Mouse (Mus musculus) myocyte (in vitro differentiated cells): ENCODE data around the gene Pold2. TPM values are rescaled to one million over a fixed set of nuclear protein-coding genes. Genes with fewer than 3 reads are reported as not detected.

Experiments
- H3K27me3 ChIP-seq: one replicate; pipeline ENCODE4 v1.6.1; 2011; ENCODE audit not compliant: control insufficient read depth, insufficient read depth, insufficient read length
- H3K36me3 ChIP-seq: one replicate; pipeline ENCODE4 v1.6.1; 2011; ENCODE audit not compliant: control insufficient read depth, insufficient read depth
- H3K4me2 ChIP-seq: one replicate; pipeline ENCODE4 v1.6.1; 2011; ENCODE audit warnings: low read depth, control low read depth
- H3K4me3 ChIP-seq: one replicate; pipeline ENCODE4 v1.5.1; 2011; ENCODE audit warnings: mild to moderate bottlenecking, control low read depth, moderate library complexity
- H3K79me2 ChIP-seq: one replicate; pipeline ENCODE4 v1.6.1; 2011; ENCODE audit not compliant: control insufficient read depth, insufficient read depth
- H3ac ChIP-seq: one replicate; pipeline ENCODE4 v1.6.1; 2011; ENCODE audit not compliant: control insufficient read depth, insufficient read length
- CEBPB ChIP-seq: IDR thresholded peaks from 2 replicates; pipeline ENCODE4 v1.6.1; 2011; ENCODE audit warnings: mild to moderate bottlenecking, moderate library complexity; ENCODE audit not compliant: poor library complexity, insufficient read depth, severe bottlenecking
- E2F4 ChIP-seq: IDR thresholded peaks from one replicate; pipeline ENCODE4 v1.6.1; 2011; ENCODE audit warnings: mild to moderate bottlenecking, control low read depth, moderate library complexity; ENCODE audit not compliant: insufficient read depth
- MAX ChIP-seq: IDR thresholded peaks from one replicate; pipeline ENCODE4 v1.6.1; 2011; ENCODE audit warnings: low read depth, mild to moderate bottlenecking, control low read depth
- MYOD1 ChIP-seq, 3 experiments: IDR thresholded peaks; one replicate each; pipeline ENCODE4 v1.6.1; 2011; ENCODE audit warnings: control low read depth in 2 of 3, low read depth in 2 of 3, mild to moderate bottlenecking in 2 of 3, moderate library complexity in 1 of 3; ENCODE audit not compliant: insufficient read length in 2 of 3, control insufficient read depth in 1 of 3
- MYOG ChIP-seq, 3 experiments: IDR thresholded peaks; one replicate each; pipeline ENCODE4 v1.6.1; 2011; ENCODE audit warnings: control low read depth in 2 of 3, low read depth in 2 of 3, mild to moderate bottlenecking in 2 of 3; ENCODE audit not compliant: insufficient read length in 2 of 3, control insufficient read depth in 1 of 3, insufficient read depth in 1 of 3
- POLR2A ChIP-seq: IDR thresholded peaks from one replicate; pipeline ENCODE4 v1.6.1; 2011; ENCODE audit warnings: low read depth, mild to moderate bottlenecking, control low read depth, moderate library complexity; ENCODE audit not compliant: insufficient read length
- POLR2AphosphoS2 ChIP-seq: IDR thresholded peaks from one replicate; pipeline ENCODE4 v1.6.1; 2011; ENCODE audit warnings: low read depth, control low read depth; ENCODE audit not compliant: insufficient read length
- REST ChIP-seq: IDR thresholded peaks from one replicate; pipeline ENCODE4 v1.6.1; 2011; ENCODE audit warnings: mild to moderate bottlenecking, control low read depth, moderate library complexity; ENCODE audit not compliant: insufficient read depth, insufficient read length
- SRF ChIP-seq: IDR thresholded peaks from one replicate; pipeline ENCODE4 v1.6.1; 2011; ENCODE audit warnings: low read depth; ENCODE audit not compliant: control insufficient read depth, insufficient read length
- TCF12 ChIP-seq: IDR thresholded peaks from one replicate; pipeline ENCODE4 v1.6.1; 2011; ENCODE audit warnings: mild to moderate bottlenecking, control low read depth; ENCODE audit not compliant: poor library complexity, insufficient read depth, severe bottlenecking
- TCF3 ChIP-seq: IDR thresholded peaks from one replicate; pipeline ENCODE4 v1.6.1; 2011; ENCODE audit warnings: low read depth, control low read depth; ENCODE audit not compliant: insufficient read length
- USF1 ChIP-seq: IDR thresholded peaks from one replicate; pipeline ENCODE4 v1.6.1; 2011; ENCODE audit warnings: low read depth, mild to moderate bottlenecking, control low read depth, moderate library complexity
- polyA plus RNA-seq: library from polyadenylated mRNA; unstranded; fragments of >200 nt; fragmentation: generic; extraction: Trizol; gene quantifications from one replicate; pipeline ENCODE4 v1.2.1, GENCODE M21; 2012; ENCODE audit warnings: missing spikeins

Gene Pold2
- polyA plus RNA-seq, 1 experiment: 101 TPM

DNA sequence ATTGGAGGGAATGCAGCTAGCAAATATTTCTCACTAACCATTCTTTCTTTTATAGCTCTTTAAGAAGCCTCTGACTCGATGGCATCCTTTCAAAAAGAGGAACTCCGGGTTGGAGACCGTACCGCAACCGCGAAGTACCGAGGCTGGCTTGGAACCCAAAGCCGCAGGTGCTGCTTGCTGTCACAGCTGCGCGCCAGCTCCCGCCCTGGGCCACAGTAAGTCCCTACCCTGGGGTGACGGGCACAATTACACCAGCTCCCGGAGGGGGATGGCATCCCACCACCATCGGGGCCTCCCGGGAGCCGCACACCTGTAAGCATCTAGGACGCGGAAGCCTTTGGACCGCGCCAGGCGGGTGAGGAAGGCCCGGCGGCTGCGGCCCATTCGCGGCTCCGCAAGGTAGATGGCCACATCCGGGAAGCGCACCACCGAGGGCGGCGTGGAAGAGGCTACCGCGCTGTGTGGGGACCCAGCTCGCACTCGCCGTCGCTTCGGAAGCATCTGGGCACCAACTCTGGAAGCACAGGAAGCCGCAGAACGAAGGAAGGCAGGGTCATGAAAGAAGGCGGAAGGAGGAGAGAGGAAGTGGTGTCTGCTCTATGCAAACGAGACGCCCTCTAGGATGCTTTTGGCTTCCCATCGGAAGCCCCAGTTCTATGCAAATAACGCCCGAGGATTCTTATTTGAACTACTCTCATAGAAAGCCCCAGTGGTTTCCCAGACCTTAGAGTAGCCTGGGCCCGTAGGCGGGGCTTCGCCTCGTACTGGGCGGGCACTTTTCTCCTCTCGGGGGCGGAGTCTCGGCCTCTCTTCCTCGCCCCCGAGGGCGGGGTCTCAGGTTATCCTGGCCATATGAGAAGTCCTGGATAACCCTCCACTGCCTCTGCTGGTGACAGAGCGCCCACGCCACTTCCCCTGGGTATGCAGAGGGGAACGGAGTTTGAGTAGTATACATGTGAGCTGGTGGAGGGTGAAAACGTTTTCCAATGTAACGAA is 40.5 kb downstream of the Pold2 start, which contains the start of gene Polm:
TSS of gene Polm (minus strand) at position 766 of the 996 bp plus-strand sequence.
- Histone ChIP-seq H3K27me3 (no peaks in the 10 kb centered on the region), H3K36me3 (no peaks in the 10 kb centered on the region), H3ac (peak within 1 kb of the TSS; percentile 3), H3K4me2 (peak within 1 kb of the TSS; percentile 83), H3K79me2 (no peaks in the 10 kb centered on the region), H3K4me3 (peak within 1 kb of the TSS; percentile 37)
- TF ChIP-seq E2F4 (no peak), POLR2A (peak; percentile 75), MAX (no peak), SRF (no peak), MYOD1 (IDR thresholded peaks at IDR 0.05; ENCODE audit: control insufficient read depth in 1 of 3, insufficient read length in 2 of 3, low read depth in 2 of 3) (peak in 2 of 3 experiments; percentile 72), CEBPB (no peak), REST (no peak), POLR2AphosphoS2 (peak; percentile 33), MYOG (IDR thresholded peaks at IDR 0.05; ENCODE audit: control insufficient read depth in 1 of 3, insufficient read depth in 1 of 3, insufficient read length in 2 of 3, low read depth in 2 of 3) (peak; percentile 8 to 82 (median 74)), TCF12 (no peak), TCF3 (no peak), USF1 (no peak)

DNA sequence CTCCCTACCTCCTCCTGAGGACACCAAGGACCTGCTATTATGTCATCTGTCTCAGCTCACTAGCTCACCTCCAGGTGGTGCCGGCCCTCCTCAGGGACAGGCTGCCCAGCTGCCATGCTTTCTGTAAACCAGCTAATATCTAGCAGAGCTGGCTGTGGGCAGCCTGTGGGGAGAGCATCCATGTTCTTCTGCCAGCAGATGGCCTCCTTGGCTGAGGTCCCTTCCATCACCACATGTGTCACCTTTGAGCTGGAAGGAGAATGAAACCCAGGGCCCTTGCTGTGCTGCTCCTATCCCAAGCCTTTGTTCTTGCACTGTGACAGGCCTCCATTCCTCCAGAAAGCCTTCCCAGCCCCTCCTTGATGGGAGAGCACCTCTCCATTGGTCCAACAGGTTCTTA is 42.0 kb downstream of the Pold2 start:
- Histone ChIP-seq H3K79me2 (no peaks in the 10 kb centered on the region), H3K4me2 (peak overlapping the region; percentile 83), H3ac (no peak overlapping the region), H3K36me3 (no peaks in the 10 kb centered on the region), H3K27me3 (no peaks in the 10 kb centered on the region), H3K4me3 (no peak overlapping the region)
- TF ChIP-seq TCF12: no peak
- peak in 1 of 3 experiments; percentile 49 for TF ChIP-seq MYOG (IDR thresholded peaks at IDR 0.05; ENCODE audit: control insufficient read depth in 1 of 3, insufficient read depth in 1 of 3, insufficient read length in 2 of 3, low read depth in 2 of 3)
- peak in 1 of 3 experiments; percentile 52 for TF ChIP-seq MYOD1 (IDR thresholded peaks at IDR 0.05; ENCODE audit: control insufficient read depth in 1 of 3, insufficient read length in 2 of 3, low read depth in 2 of 3)

DNA sequence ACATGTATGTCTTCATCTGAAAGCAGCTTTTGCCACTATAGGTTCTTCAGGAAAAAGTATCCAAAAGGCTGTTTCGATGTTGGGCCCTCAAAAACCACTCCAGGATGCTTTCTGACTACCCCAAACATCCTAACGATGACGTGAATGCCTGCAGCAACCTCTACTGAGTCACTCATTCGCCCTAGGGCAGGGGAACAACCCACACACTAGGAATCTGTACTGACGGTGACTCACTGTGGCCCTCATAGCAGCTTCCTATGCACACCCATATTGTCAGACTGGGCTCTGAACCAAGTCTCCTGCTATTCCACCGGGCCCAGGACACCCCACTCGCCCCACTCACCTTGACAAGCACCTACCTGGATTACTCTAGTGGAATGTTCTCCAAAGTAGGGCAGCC is 43.0 kb downstream of the Pold2 start:
- Histone ChIP-seq H3K27me3 (no peaks in the 10 kb centered on the region), H3K4me3 (no peak overlapping the region), H3K36me3 (no peaks in the 10 kb centered on the region), H3ac (no peak overlapping the region), H3K4me2 (peak overlapping the region; percentile 26), H3K79me2 (no peaks in the 10 kb centered on the region)
- TF ChIP-seq POLR2AphosphoS2 (no peak), E2F4 (no peak), SRF (no peak), USF1 (no peak), MYOG (IDR thresholded peaks at IDR 0.05; ENCODE audit: control insufficient read depth in 1 of 3, insufficient read depth in 1 of 3, insufficient read length in 2 of 3, low read depth in 2 of 3) (no peak), TCF3 (no peak), MYOD1 (IDR thresholded peaks at IDR 0.05; ENCODE audit: control insufficient read depth in 1 of 3, insufficient read length in 2 of 3, low read depth in 2 of 3) (no peak), POLR2A (no peak), REST (no peak), CEBPB (no peak), MAX (no peak), TCF12 (no peak)

DNA sequence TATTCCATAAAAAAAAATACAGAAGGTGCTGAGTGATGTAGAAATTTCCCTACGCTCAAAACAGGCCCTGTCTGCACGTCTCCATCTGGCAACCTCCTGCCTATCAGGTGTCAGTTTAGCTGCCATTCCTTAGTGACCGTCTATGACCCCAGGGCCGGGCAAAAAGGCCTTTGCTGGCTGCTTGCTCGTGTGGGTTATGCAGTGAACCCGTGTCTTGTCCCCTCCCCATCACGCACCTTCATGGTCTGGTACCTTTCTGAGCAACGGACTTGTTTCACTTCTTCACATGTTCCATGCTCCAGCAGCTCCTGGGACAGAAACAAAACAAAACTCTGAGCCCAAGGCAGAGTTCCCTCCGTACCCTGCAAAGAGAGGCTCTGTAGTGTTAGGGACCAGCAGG is 43.6 kb downstream of the Pold2 start:
- TF ChIP-seq SRF (no peak), CEBPB (no peak), REST (no peak), POLR2AphosphoS2 (no peak), MYOD1 (IDR thresholded peaks at IDR 0.05; ENCODE audit: control insufficient read depth in 1 of 3, insufficient read length in 2 of 3, low read depth in 2 of 3) (no peak), TCF12 (no peak), TCF3 (no peak), E2F4 (no peak), USF1 (no peak), MYOG (IDR thresholded peaks at IDR 0.05; ENCODE audit: control insufficient read depth in 1 of 3, insufficient read depth in 1 of 3, insufficient read length in 2 of 3, low read depth in 2 of 3) (no peak), POLR2A (no peak), MAX (no peak)
- H3K4me2 ChIP-seq: peak overlapping the region; percentile 26
- no peak overlapping the region for H3ac ChIP-seq
- H3K4me3 ChIP-seq: no peak overlapping the region
- no peaks in the 10 kb centered on the region for H3K27me3 ChIP-seq
- no peaks in the 10 kb centered on the region for H3K36me3 ChIP-seq
- H3K79me2 ChIP-seq: no peaks in the 10 kb centered on the region
